Comparison of ENCODE assay signal across 27 mouse cellular contexts in genomic region chr2:59280914-59281562, GRCm38 (mm10).
A peak's percentile ranks its signal among the peaks of the same experiment; 100 is the strongest.
DNase-seq lines count a peak whose midpoint lies in the region; ATAC-seq and TF ChIP-seq lines count a peak whose summit lies in the region.
"Had no signal": no experiment of that assay in that cellular context is flagged by ENCODE, and none has a peak within 500 bp of the region (broad histone marks: within the 10 kb centered on the region; RNA-seq: fewer than 3 reads in every experiment).

No protein-coding gene starts in this region.

- WGBS in intestine, embryonic 14.5 days = 64% methylated on average over 7 of the region's 7 CpGs
- 83% methylated on average over 7 of the region's 7 CpGs for WGBS in intestine, postnatal 0 days
- WGBS in midbrain, embryonic 11.5 days = 91% methylated on average over 7 of the region's 7 CpGs
- WGBS in midbrain, embryonic 14.5 days = 91% methylated on average over 7 of the region's 7 CpGs
- WGBS in stomach, embryonic 16.5 days = 63% methylated on average over 7 of the region's 7 CpGs

- H3K27ac ChIP-seq in intestine, embryonic 14.5 days (ENCODE audit: low read depth) = no peak overlapping the region
- H3K27ac ChIP-seq in intestine, postnatal 0 days (ENCODE audit: low read depth, low read length) = no peak overlapping the region
- no peak overlapping the region for H3K27ac ChIP-seq in midbrain, embryonic 11.5 days (ENCODE audit: low read depth, low read length)
- no peak overlapping the region for H3K27ac ChIP-seq in midbrain, embryonic 14.5 days (replicated peaks; ENCODE audit: low read depth, low read length)
- no peak overlapping the region for H3K27ac ChIP-seq in stomach, embryonic 16.5 days (ENCODE audit: low read length)
- H3K27ac ChIP-seq: embryonic facial prominence, embryonic 13.5 days; forebrain, embryonic 10.5 days; gastrocnemius, adult 2 months; heart, embryonic 13.5 days; intestine, embryonic 15.5 days; liver, embryonic 14.5 days; macrophage; neural tube, embryonic 12.5 days had no signal

- no peaks in the 10 kb centered on the region for H3K9me3 ChIP-seq in intestine, embryonic 14.5 days (ENCODE audit: control insufficient read depth, low read length)
- H3K9me3 ChIP-seq in intestine, postnatal 0 days (ENCODE audit: control insufficient read depth) = no peaks in the 10 kb centered on the region
- no peaks in the 10 kb centered on the region for H3K9me3 ChIP-seq in midbrain, embryonic 11.5 days (ENCODE audit: control insufficient read depth, low read length)
- H3K9me3 ChIP-seq in midbrain, embryonic 14.5 days (ENCODE audit: control insufficient read depth, low read length) = no peaks in the 10 kb centered on the region
- no peaks in the 10 kb centered on the region for H3K9me3 ChIP-seq in stomach, embryonic 16.5 days (replicated peaks; ENCODE audit: control insufficient read depth, low read length)
- H3K9me3 ChIP-seq: embryonic facial prominence, embryonic 13.5 days; forebrain, embryonic 10.5 days; G1E; heart, embryonic 13.5 days; intestine, embryonic 15.5 days; neural tube, embryonic 12.5 days had no signal

- peak; percentile 68; the same call in 1 of the 2 replicates for ATAC-seq in intestine, embryonic 14.5 days (replicated peaks; ENCODE audit: low FRiP score, low TSS enrichment, low read depth)
- ATAC-seq in intestine, postnatal 0 days = no peak
- ATAC-seq in midbrain, embryonic 11.5 days (ENCODE audit: low FRiP score) = no peak
- no peak for ATAC-seq in midbrain, embryonic 14.5 days (ENCODE audit: low FRiP score, low TSS enrichment)
- peak; percentile 29; the same call in 1 of the 2 replicates for ATAC-seq in stomach, embryonic 16.5 days (ENCODE audit: insufficient read depth, low FRiP score)
- ATAC-seq: forebrain, embryonic 16.5 days; intestine, embryonic 15.5 days; midbrain, embryonic 16.5 days had no signal

- H3K4me2 ChIP-seq in intestine, embryonic 14.5 days (ENCODE audit: low read length) = no peak overlapping the region
- no peak overlapping the region for H3K4me2 ChIP-seq in intestine, postnatal 0 days (replicated peaks; ENCODE audit: low read depth)
- no peak overlapping the region for H3K4me2 ChIP-seq in midbrain, embryonic 11.5 days
- no peak overlapping the region for H3K4me2 ChIP-seq in midbrain, embryonic 14.5 days (ENCODE audit: low read length)
- no peak overlapping the region for H3K4me2 ChIP-seq in stomach, embryonic 16.5 days (ENCODE audit: low read depth, low read length)
- H3K4me2 ChIP-seq: embryonic facial prominence, embryonic 13.5 days; heart, embryonic 13.5 days; intestine, embryonic 15.5 days; neural tube, embryonic 12.5 days had no signal

- peak; percentile 31 for DNase-seq in embryo, embryonic 11 days
- no peak for DNase-seq in embryo, embryonic 10 days (ENCODE audit: low spot score)
- DNase-seq in intestine, embryonic 14.5 days (ENCODE audit: low spot score) = no peak
- peak; percentile 49 for DNase-seq in midbrain, embryonic 11.5 days (ENCODE audit: low spot score, missing footprints)
- no peak for DNase-seq in midbrain, embryonic 14.5 days
- DNase-seq: adrenal gland, adult 8-10 months; cerebellum, adult 2 months; cerebellum, postnatal 14 days; gastrocnemius, adult 2 months; heart, postnatal 10 days; kidney, postnatal 14 days; liver; lung, adult 2 months; lung, postnatal 10 days; thymus, postnatal 4 days had no signal

- TF ChIP-seq CTCF in intestine, postnatal 0 days (IDR thresholded peaks at IDR 0.05; ENCODE audit: low read depth) = no peak

- no peak overlapping the region for H3K4me3 ChIP-seq in intestine, embryonic 14.5 days (ENCODE audit: low read depth, low read length)
- no peak overlapping the region for H3K4me3 ChIP-seq in intestine, postnatal 0 days (ENCODE audit: low read depth, low read length)
- no peak overlapping the region for H3K4me3 ChIP-seq in midbrain, embryonic 11.5 days (ENCODE audit: low read depth, low read length)
- no peak overlapping the region for H3K4me3 ChIP-seq in midbrain, embryonic 14.5 days (replicated peaks; ENCODE audit: low read depth, low read length)
- no peak overlapping the region for H3K4me3 ChIP-seq in stomach, embryonic 16.5 days (replicated peaks; ENCODE audit: low read length)
- H3K4me3 ChIP-seq: embryonic facial prominence, embryonic 13.5 days; forebrain, embryonic 10.5 days; gastrocnemius, adult 2 months; heart, embryonic 13.5 days; intestine, embryonic 15.5 days; neural tube, embryonic 12.5 days had no signal

- no peaks in the 10 kb centered on the region for H3K27me3 ChIP-seq in intestine, embryonic 14.5 days (replicated peaks; ENCODE audit: control insufficient read depth, insufficient read depth, low read length)
- no peaks in the 10 kb centered on the region for H3K27me3 ChIP-seq in intestine, postnatal 0 days (replicated peaks; ENCODE audit: control insufficient read depth, insufficient read depth, low read length)
- no peaks in the 10 kb centered on the region for H3K27me3 ChIP-seq in midbrain, embryonic 11.5 days (ENCODE audit: control insufficient read depth, insufficient read depth, low read length)
- H3K27me3 ChIP-seq in midbrain, embryonic 14.5 days (ENCODE audit: control insufficient read depth, insufficient read depth, low read length) = no peaks in the 10 kb centered on the region
- H3K27me3 ChIP-seq in stomach, embryonic 16.5 days (ENCODE audit: control insufficient read depth, insufficient read depth, low read length) = no peaks in the 10 kb centered on the region
- H3K27me3 ChIP-seq: embryonic facial prominence, embryonic 13.5 days; heart, embryonic 13.5 days; intestine, embryonic 15.5 days; neural tube, embryonic 12.5 days had no signal

- peaks cover 9% of the 10 kb centered on the region; the same call in 1 of the 2 replicates for H3K4me1 ChIP-seq in intestine, embryonic 14.5 days (replicated peaks; ENCODE audit: control insufficient read depth, insufficient read depth, low read length)
- no peaks in the 10 kb centered on the region for H3K4me1 ChIP-seq in intestine, postnatal 0 days (replicated peaks; ENCODE audit: control insufficient read depth, insufficient read depth, low read length)
- no peaks in the 10 kb centered on the region for H3K4me1 ChIP-seq in midbrain, embryonic 11.5 days (ENCODE audit: control insufficient read depth, insufficient read depth, low read length)
- H3K4me1 ChIP-seq in midbrain, embryonic 14.5 days (ENCODE audit: control insufficient read depth, insufficient read depth, low read length) = no peaks in the 10 kb centered on the region
- peaks cover 5% of the 10 kb centered on the region for H3K4me1 ChIP-seq in stomach, embryonic 16.5 days (ENCODE audit: control insufficient read depth, insufficient read depth, low read length)
- H3K4me1 ChIP-seq: forebrain, embryonic 10.5 days; neural tube, embryonic 12.5 days had no signal

- H3K36me3 ChIP-seq in intestine, embryonic 14.5 days (ENCODE audit: control insufficient read depth, insufficient read depth, low read length) = no peaks in the 10 kb centered on the region
- H3K36me3 ChIP-seq in intestine, postnatal 0 days (ENCODE audit: control insufficient read depth, insufficient read depth) = no peaks in the 10 kb centered on the region
- H3K36me3 ChIP-seq in midbrain, embryonic 11.5 days (ENCODE audit: control insufficient read depth, insufficient read depth, low read length) = no peaks in the 10 kb centered on the region
- no peaks in the 10 kb centered on the region for H3K36me3 ChIP-seq in midbrain, embryonic 14.5 days (ENCODE audit: control insufficient read depth, insufficient read depth, low read length)
- H3K36me3 ChIP-seq in stomach, embryonic 16.5 days (ENCODE audit: control insufficient read depth, insufficient read depth, low read length) = no peaks in the 10 kb centered on the region
- H3K36me3 ChIP-seq: embryonic facial prominence, embryonic 13.5 days; intestine, embryonic 15.5 days; neural tube, embryonic 12.5 days had no signal

- H3K9ac ChIP-seq in intestine, embryonic 14.5 days (ENCODE audit: low read length) = no peak overlapping the region
- no peak overlapping the region for H3K9ac ChIP-seq in intestine, postnatal 0 days (ENCODE audit: low read depth, low read length)
- H3K9ac ChIP-seq in midbrain, embryonic 11.5 days (ENCODE audit: low read length) = no peak overlapping the region
- no peak overlapping the region for H3K9ac ChIP-seq in midbrain, embryonic 14.5 days (replicated peaks; ENCODE audit: low read length)
- no peak overlapping the region for H3K9ac ChIP-seq in stomach, embryonic 16.5 days (ENCODE audit: low read length)
- H3K9ac ChIP-seq: embryonic facial prominence, embryonic 13.5 days; heart, embryonic 13.5 days; intestine, embryonic 15.5 days; liver, embryonic 14.5 days; neural tube, embryonic 12.5 days had no signal

Comparison
In these comparisons a context has a peak if more than half of its experiments do, and no peak if none do; other contexts are left out.
1. DNase-seq: peak in embryo, embryonic 11 days (single experiment) and midbrain, embryonic 11.5 days (single experiment); none in embryo, embryonic 10 days (single experiment), intestine, embryonic 14.5 days (single experiment) and midbrain, embryonic 14.5 days (single experiment).
2. ATAC-seq: peak in intestine, embryonic 14.5 days (single experiment) and stomach, embryonic 16.5 days (single experiment); none in intestine, postnatal 0 days (single experiment), midbrain, embryonic 11.5 days (single experiment) and midbrain, embryonic 14.5 days (single experiment).